Mouse (Mus musculus) gastrocnemius, postnatal 14 days (tissue): ENCODE data around the gene Slc6a1. TPM values are rescaled to one million over a fixed set of nuclear protein-coding genes. Genes with fewer than 3 reads are reported as not detected.

Experiments used
- DNase-seq: peaks from one replicate; pipeline ENCODE4 v3.0.0; 2021; ENCODE audit warnings: mixed read lengths
- intact Hi-C: fragments of 180-260 bp; cut with DNase I; formaldehyde crosslinking; loops from one replicate; pipeline ENCODE4 v1.15.1; 2025; ENCODE audit warnings: low total_unique reads
- total RNA-seq, 2 experiments: library from RNA; stranded (reverse); gene quantifications; 2 replicates each; pipeline ENCODE4 v1.2.3; 2021

The Slc6a1 gene
- total RNA-seq, 2 experiments from 2014 or later, result 0.20 to 0.86 TPM

DNA sequence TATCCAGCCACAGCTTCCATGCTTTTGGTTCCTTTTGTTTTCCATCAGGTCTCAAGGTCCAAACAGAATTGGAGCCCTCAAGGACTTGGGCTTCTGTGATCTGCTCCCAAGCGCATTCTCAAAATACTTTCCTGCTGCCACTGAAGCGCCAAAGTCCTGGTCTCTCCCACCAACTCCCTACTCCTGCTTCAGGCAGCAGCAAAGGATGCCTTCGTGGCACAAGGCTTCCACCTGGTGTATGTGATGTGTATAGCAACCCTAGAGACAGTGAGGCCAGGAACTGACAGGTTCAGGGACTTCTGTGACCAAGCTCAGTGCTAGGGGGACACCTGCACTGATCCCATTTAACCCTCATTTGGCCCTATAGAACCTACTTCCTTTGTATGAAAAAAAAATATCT is 61.3 kb downstream of the Slc6a1 start:
- intact Hi-C loops, result loop anchor here (5.0 to 10.0 kb wide), 3 partner anchors 121 to 351 kb away; no protein-coding TSS in a partner anchor
- DNase-seq, result peak; percentile 28

DNA sequence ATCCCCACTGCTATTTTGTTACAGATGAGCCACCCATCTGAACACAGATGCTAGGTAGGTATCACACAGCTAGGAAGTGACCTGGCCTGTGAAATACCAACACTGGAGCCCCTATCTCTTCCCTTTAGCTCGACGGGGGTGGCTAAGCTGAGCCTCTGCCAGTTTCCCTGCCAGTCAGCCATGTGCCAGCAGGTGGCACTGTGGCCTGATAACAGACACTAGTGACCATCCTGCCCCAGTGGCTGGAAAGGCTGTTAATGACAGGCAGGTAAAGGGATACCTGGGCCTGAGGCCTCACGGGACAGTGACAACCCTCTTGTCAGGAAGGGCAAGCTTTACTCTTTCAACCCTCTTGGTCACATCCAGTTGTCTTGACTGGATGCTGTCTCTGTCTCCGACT is 62.7 kb downstream of the Slc6a1 start:
- intact Hi-C loops, result loop anchor here (10.0 kb wide), 1 partner anchor 350 kb away; no protein-coding TSS in a partner anchor
- DNase-seq, result peak; percentile 52

DNA sequence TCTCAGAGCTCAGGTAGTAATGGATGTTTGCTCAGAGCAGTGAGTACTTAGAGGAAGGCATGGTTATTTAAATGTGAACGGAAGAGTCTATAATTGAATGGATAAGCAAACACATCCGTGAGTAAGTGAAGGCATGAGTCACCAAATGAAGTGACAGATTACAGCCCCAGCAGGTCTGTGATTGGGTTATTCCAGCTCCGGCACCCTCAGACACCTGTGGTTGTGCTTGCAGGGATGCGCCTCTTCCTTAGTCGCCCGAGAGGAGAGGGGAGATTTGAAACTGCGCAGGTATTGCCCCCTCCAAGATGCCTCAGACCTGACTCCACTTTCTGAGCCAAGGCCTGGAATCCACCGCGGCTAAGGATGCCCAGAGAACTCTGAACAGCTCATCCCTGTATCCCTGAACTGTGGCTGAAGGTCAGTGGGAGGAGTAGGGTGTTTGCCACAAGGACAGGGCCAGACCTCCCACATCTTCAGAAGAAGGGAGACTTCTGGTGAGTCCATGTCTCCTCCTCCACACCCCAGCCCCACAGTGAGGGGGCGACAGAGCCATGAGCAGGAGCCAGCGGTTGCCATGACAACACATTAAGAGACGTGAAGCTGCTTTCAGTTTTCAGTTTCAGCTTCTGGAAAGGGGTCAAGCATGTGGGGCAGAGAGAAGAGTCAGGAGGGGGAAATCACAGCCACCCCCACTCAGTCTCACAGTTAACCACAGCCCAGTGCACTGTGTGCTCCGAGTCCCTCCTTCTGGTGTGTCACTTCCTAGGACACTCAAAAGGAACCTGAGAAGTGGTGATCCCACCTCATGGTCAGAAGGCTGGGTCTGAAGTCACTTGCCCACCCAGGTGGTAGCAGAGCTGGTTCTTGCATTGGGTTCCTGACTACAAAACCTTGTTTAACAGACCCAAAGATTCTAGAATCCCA is 65.7 kb downstream of the Slc6a1 start:
- DNase-seq, result no peak
- intact Hi-C loops, result loop anchor here (10.0 kb wide), 1 partner anchor 347 kb away; no protein-coding TSS in a partner anchor

DNA sequence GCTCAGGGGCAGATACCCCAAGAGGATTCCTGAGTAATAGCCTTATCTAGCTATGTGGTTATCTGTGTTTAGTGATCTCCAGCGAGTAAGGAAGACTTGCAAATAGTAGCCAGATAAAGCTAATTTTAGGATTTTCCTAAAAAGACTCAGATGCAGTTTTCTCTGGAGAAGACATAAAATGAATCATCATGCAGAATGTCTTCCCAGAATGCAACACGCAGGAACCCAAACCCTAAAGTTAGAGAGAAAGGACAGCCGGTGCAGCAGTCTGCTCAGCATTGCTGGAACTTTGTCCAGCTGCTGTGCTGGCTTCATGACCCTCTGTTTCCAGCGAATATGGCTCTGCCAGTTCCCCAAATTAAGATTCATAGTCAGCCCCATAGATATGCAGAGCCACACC is 72.2 kb downstream of the Slc6a1 start:
- intact Hi-C loops, result loop anchor here (10.0 kb wide), 1 partner anchor 100 kb away; no protein-coding TSS in a partner anchor
- DNase-seq, result no peak

DNA sequence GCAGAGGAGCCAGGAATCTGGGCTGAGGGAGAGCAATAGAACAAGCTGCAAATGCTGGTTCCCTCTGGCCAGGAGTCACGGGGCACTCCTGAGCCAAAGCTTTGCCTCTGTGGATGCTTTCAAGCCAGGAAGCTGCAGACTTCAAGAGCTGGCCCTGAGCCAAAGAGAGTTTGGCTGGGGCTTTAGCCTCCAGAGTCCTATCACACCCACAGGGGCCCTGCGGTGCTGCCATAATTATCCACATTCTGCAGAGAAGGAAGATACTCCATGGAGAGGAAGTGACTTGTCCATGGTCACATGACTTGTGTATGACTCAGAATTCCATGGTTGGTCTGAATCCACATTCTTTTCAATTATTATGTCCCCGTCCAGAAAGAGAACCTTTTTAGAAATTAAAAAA is 75.7 kb downstream of the Slc6a1 start:
- DNase-seq, result peak; percentile 43
- intact Hi-C loops, result loop anchor here (10.0 kb wide), 1 partner anchor 97 kb away; no protein-coding TSS in a partner anchor

DNA sequence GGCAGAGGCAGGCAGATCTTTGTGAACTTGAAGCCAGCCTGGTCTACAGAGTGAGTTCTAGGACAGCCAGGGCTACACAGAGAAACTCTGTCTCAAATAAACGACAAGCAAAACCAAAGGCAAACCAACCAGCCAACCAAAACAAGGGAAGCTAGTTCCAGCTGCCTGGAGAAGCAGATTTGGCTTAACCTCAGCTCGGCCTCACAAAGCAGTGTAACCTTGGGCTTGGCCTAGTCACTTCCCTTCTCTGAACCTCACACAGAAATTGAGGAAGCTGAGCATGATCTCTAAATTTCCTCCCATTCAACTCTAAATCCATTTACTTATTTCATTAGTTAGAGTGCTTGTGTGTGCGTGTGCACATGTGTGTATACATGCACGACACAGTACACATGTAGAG is 79.9 kb downstream of the Slc6a1 start:
- DNase-seq, result no peak
- intact Hi-C loops, result no loop called here

DNA sequence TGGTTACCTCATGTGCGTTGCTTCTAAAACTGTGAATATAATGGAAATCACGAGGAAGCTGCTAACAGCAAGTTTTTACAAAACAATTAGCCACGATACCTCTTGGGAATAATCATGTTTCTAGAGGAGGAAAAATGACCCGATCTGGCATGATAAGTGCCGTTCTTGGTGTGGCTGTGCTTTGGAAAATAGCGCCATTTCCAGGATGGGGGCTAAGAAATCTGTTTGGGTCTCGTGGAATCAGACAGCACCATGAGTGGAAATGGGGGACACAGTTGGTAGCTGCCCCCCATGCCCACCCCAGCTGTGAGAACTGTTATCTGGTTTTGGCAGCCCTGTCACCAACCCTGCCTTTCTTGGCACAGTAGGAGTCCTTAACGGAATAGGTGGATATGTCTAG is 81.3 kb downstream of the Slc6a1 start:
- DNase-seq, result no peak
- intact Hi-C loops, result no loop called here

DNA sequence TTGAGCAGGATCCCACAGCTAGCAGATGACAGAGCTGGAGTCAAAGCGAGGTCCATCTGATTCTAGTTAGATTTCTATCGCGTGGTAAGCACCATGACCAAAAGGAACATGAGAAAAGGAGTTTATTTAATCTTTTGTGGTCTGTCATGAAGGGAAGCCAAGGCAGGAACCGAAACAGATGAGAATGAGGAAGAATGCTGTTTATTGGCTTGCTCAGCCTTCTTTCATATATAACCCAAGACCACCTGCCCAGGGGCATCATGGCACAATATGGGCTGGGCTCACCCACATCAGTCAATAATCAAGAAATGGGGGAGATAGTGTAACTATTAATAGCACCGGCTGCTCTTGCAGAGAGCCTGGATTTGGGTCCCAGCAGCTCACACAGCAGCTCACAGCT is 82.3 kb downstream of the Slc6a1 start:
- intact Hi-C loops, result no loop called here
- no peak for DNase-seq

DNA sequence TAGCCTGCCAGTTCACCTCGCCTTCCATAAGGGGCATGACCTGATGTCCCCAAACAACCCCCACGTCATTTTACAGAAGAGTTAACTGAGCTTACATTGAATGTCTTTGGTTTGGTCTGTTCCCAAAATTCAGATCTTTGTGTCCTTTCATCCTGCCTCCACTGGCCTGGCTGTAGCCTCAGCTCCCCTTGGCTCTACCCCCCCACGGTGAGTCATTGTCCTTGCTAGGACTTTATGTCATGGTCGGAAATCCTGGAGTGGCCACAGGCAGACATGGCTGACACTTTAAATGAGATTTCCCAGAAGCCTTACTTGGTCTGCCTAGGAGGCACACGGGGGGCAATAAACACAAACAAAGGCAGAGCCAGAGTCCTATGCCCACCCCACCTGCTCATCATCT is 83.8 kb downstream of the Slc6a1 start:
- DNase-seq, result no peak
- intact Hi-C loops, result no loop called here

Other genes starting within 250 kb of the Slc6a1 start
- gene Atp2b2, start 240.0 kb upstream of the Slc6a1 start, total RNA-seq, result under 1 TPM; 0.27 to 0.53 TPM
- gene Slc6a11, start 151.4 kb upstream of the Slc6a1 start, total RNA-seq, result under 1 TPM; 0.23 to 0.24 TPM
- gene Hrh1, start 115.3 kb downstream of the Slc6a1 start, total RNA-seq, result under 1 TPM; 0.24 to 0.39 TPM